Mouse (Mus musculus): ENCODE measurements around the gene Scaf8. TPM values are rescaled to one million over a fixed set of nuclear protein-coding genes. Genes with fewer than 3 reads are reported as not detected.
"Not testable (repeated sequence)": the region's sequence is repeated elsewhere in the genome, so short reads cannot be mapped to it uniquely, and the experiment has no call there.

The Scaf8 gene
- polyA plus RNA-seq, 1 experiment: 21.9 TPM

DNA sequence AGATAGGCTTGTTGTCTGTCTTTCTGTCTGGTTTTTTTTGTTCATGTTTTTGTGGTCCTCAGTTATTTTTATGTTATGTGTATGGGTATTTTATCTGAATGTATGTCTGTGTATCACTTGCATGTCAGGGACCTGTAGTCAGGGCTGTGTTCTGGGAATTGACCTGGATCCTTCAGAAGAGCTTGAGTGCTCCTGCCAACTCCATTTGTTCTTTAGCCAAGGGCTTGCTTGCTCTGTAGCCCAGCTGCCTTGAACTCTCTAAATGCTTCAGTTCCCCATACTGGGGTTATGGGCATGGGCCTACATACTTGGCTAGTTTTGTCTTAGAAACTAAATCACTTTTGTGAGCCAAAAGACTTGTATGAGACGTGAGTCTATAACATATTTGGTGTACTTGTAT lies 13.9 kb downstream of the Scaf8 start:
- WGBS: 76% methylated on average over 1 of the region's 1 CpGs
- Histone ChIP-seq H3K4me3 (ENCODE audit: insufficient read depth, low read depth, low read length) (no peak overlapping the region), H3K36me3 (ENCODE audit: control insufficient read depth, insufficient read depth, low read length) (no peaks in the 10 kb centered on the region), H3K27ac (ENCODE audit: insufficient read depth, low read depth, low read length) (no peak overlapping the region), H3K27me3 (replicated peaks; ENCODE audit: control insufficient read depth, insufficient read depth, low read length) (no peaks in the 10 kb centered on the region), H3K4me1 (ENCODE audit: control insufficient read depth, insufficient read depth, low read length) (no peaks in the 10 kb centered on the region)
- DNase-seq: no peak
- TF ChIP-seq POLR2A (IDR thresholded peaks at IDR 0.05; ENCODE audit: low read depth, low read length): no peak
- no peak for TF ChIP-seq CTCF (conservative IDR thresholded peaks at IDR 0.05; ENCODE audit: insufficient read depth, insufficient read length, low read depth, low read length)

- Histone ChIP-seq H3K4me3 (ENCODE audit: insufficient read depth, low read depth, low read length) (no peak overlapping the region), H3K4me1 (ENCODE audit: control insufficient read depth, insufficient read depth, low read length) (no peaks in the 10 kb centered on the region), H3K36me3 (ENCODE audit: control insufficient read depth, insufficient read depth, low read length) (no peaks in the 10 kb centered on the region), H3K27ac (ENCODE audit: insufficient read depth, low read depth, low read length) (no peak overlapping the region), H3K27me3 (replicated peaks; ENCODE audit: control insufficient read depth, insufficient read depth, low read length) (no peaks in the 10 kb centered on the region)
- DNase-seq: no peak
- 95% methylated on average over 3 of the region's 3 CpGs for WGBS
- TF ChIP-seq POLR2A (IDR thresholded peaks at IDR 0.05; ENCODE audit: low read depth, low read length): no peak
- TF ChIP-seq CTCF (conservative IDR thresholded peaks at IDR 0.05; ENCODE audit: insufficient read depth, insufficient read length, low read depth, low read length): no peak
Observed at GRCm38 (mm10) chr17:3129791-3130190, 15.0 kb downstream of the Scaf8 start.

DNA sequence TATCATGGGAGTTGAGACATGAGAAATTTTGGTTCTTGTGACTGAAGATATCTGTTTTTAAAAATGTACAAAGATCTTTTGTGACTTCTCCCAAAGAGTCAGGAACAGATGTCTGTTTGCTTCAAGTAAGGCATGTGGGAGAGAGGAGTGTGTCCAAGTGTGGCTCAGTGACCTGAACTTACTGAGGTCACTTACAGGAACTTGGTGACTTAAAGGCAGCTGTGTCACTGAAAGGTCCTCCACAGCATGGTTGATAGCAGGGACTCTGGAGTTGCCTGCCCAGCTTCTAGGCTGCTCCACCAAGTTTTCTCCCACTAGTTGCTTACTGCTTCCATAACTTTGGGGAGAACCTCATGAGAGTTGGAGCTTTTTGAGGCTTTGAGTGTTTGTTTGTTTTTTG lies 20.6 kb downstream of the Scaf8 start:
- no peaks in the 10 kb centered on the region for H3K27me3 ChIP-seq (replicated peaks; ENCODE audit: control insufficient read depth, insufficient read depth, low read length)
- no peak overlapping the region for H3K4me3 ChIP-seq (ENCODE audit: insufficient read depth, low read depth, low read length)
- peaks cover 11% of the 10 kb centered on the region for H3K4me1 ChIP-seq (ENCODE audit: control insufficient read depth, insufficient read depth, low read length)
- TF ChIP-seq CTCF (conservative IDR thresholded peaks at IDR 0.05; ENCODE audit: insufficient read depth, insufficient read length, low read depth, low read length): no peak
- no peak for TF ChIP-seq POLR2A (IDR thresholded peaks at IDR 0.05; ENCODE audit: low read depth, low read length)
- no peak for DNase-seq
- H3K27ac ChIP-seq (ENCODE audit: insufficient read depth, low read depth, low read length): no peak overlapping the region
- no peaks in the 10 kb centered on the region for H3K36me3 ChIP-seq (ENCODE audit: control insufficient read depth, insufficient read depth, low read length)

GRCm38 (mm10) chr17:3136127-3136526 lies 21.4 kb downstream of the Scaf8 start:
- DNase-seq: no peak
- TF ChIP-seq POLR2A (IDR thresholded peaks at IDR 0.05; ENCODE audit: low read depth, low read length) (no peak), CTCF (conservative IDR thresholded peaks at IDR 0.05; ENCODE audit: insufficient read depth, insufficient read length, low read depth, low read length) (no peak)
- H3K27me3 ChIP-seq (replicated peaks; ENCODE audit: control insufficient read depth, insufficient read depth, low read length): no peaks in the 10 kb centered on the region
- H3K4me1 ChIP-seq (ENCODE audit: control insufficient read depth, insufficient read depth, low read length): peaks cover 11% of the 10 kb centered on the region
- no peak overlapping the region for H3K27ac ChIP-seq (ENCODE audit: insufficient read depth, low read depth, low read length)
- no peaks in the 10 kb centered on the region for H3K36me3 ChIP-seq (ENCODE audit: control insufficient read depth, insufficient read depth, low read length)
- 75% methylated on average over 7 of the region's 7 CpGs for WGBS
- no peak overlapping the region for H3K4me3 ChIP-seq (ENCODE audit: insufficient read depth, low read depth, low read length)

DNA sequence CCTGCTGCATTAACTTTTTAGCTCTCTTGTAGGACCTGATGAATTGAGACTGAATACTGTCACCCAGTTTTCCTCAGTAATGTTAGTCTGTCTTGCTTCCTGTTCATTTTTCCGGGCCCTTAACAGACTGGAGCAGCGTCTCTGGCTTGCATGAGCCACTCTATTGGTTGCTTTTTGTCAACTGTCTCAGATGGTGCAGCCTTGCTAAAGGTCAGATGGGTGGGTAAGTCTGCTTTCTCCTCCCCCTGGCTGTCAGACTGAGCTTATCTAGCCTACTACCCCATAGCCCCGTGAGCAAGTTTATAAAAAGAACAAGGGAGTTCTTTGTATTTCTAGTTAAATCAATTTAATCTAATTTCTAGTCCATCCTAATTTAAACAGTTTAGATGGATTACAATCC lies 23.6 kb downstream of the Scaf8 start:
- no peaks in the 10 kb centered on the region for H3K27me3 ChIP-seq (replicated peaks; ENCODE audit: control insufficient read depth, insufficient read depth, low read length)
- TF ChIP-seq POLR2A (IDR thresholded peaks at IDR 0.05; ENCODE audit: low read depth, low read length): no peak
- H3K27ac ChIP-seq (ENCODE audit: insufficient read depth, low read depth, low read length): no peak overlapping the region
- WGBS: 19% methylated on average over 3 of the region's 3 CpGs
- H3K4me3 ChIP-seq (ENCODE audit: insufficient read depth, low read depth, low read length): no peak overlapping the region
- H3K4me1 ChIP-seq (ENCODE audit: control insufficient read depth, insufficient read depth, low read length): peaks cover 14% of the 10 kb centered on the region
- no peaks in the 10 kb centered on the region for H3K36me3 ChIP-seq (ENCODE audit: control insufficient read depth, insufficient read depth, low read length)
- peak; percentile 38 for DNase-seq

GRCm38 (mm10) chr17:3140100-3140499 lies 25.3 kb downstream of the Scaf8 start:
- Histone ChIP-seq H3K27ac (ENCODE audit: insufficient read depth, low read depth, low read length) (no peak overlapping the region), H3K4me3 (ENCODE audit: insufficient read depth, low read depth, low read length) (no peak overlapping the region), H3K27me3 (replicated peaks; ENCODE audit: control insufficient read depth, insufficient read depth, low read length) (no peaks in the 10 kb centered on the region), H3K36me3 (ENCODE audit: control insufficient read depth, insufficient read depth, low read length) (no peaks in the 10 kb centered on the region), H3K4me1 (ENCODE audit: control insufficient read depth, insufficient read depth, low read length) (peaks cover 14% of the 10 kb centered on the region)
- no peak for DNase-seq
- TF ChIP-seq POLR2A (IDR thresholded peaks at IDR 0.05; ENCODE audit: low read depth, low read length) (no peak), CTCF (conservative IDR thresholded peaks at IDR 0.05; ENCODE audit: insufficient read depth, insufficient read length, low read depth, low read length) (no peak)
- WGBS: 88% methylated on average over 1 of the region's 1 CpGs

- H3K4me3 ChIP-seq (ENCODE audit: insufficient read depth, low read depth, low read length): no peak overlapping the region
- TF ChIP-seq CTCF (conservative IDR thresholded peaks at IDR 0.05; ENCODE audit: insufficient read depth, insufficient read length, low read depth, low read length) (no peak), POLR2A (IDR thresholded peaks at IDR 0.05; ENCODE audit: low read depth, low read length) (no peak)
- H3K27ac ChIP-seq (ENCODE audit: insufficient read depth, low read depth, low read length): no peak overlapping the region
- DNase-seq: peak; percentile 35
- H3K27me3 ChIP-seq (replicated peaks; ENCODE audit: control insufficient read depth, insufficient read depth, low read length): no peaks in the 10 kb centered on the region
- peaks cover 6% of the 10 kb centered on the region for H3K4me1 ChIP-seq (ENCODE audit: control insufficient read depth, insufficient read depth, low read length)
- WGBS: 56% methylated on average over 1 of the region's 1 CpGs
- no peaks in the 10 kb centered on the region for H3K36me3 ChIP-seq (ENCODE audit: control insufficient read depth, insufficient read depth, low read length)
Observed at GRCm38 (mm10) chr17:3148853-3149252, 34.1 kb downstream of the Scaf8 start.

DNA sequence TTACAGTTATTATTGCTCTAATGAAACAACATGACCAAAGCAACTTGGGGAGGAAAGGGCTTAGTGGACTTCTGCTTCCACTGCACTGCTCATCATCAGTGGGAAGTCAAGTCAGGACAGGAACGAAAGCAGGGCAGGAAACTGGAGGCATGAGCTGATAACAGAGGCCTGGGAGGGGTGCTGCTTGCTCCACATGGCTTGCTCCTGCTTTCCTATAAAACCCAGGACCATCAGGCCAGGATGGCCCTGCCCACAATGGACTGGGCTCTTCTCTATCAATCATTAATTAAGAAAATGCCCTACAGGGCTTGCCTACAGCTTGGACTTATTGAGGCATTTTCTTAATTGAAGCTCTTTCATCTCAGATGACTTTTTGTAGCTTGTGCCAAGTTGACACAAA lies 34.8 kb downstream of the Scaf8 start:
- no peaks in the 10 kb centered on the region for H3K27me3 ChIP-seq (replicated peaks; ENCODE audit: control insufficient read depth, insufficient read depth, low read length)
- H3K4me1 ChIP-seq (ENCODE audit: control insufficient read depth, insufficient read depth, low read length): peaks cover 6% of the 10 kb centered on the region
- no peak overlapping the region for H3K4me3 ChIP-seq (ENCODE audit: insufficient read depth, low read depth, low read length)
- H3K36me3 ChIP-seq (ENCODE audit: control insufficient read depth, insufficient read depth, low read length): no peaks in the 10 kb centered on the region; the same call in 1 of the 2 replicates
- no peak for TF ChIP-seq POLR2A (IDR thresholded peaks at IDR 0.05; ENCODE audit: low read depth, low read length)
- TF ChIP-seq CTCF (conservative IDR thresholded peaks at IDR 0.05; ENCODE audit: insufficient read depth, insufficient read length, low read depth, low read length): no peak
- H3K27ac ChIP-seq (ENCODE audit: insufficient read depth, low read depth, low read length): no peak overlapping the region
- WGBS: 20% methylated on average over 1 of the region's 1 CpGs
- DNase-seq: peak; percentile 72

- H3K4me3 ChIP-seq (ENCODE audit: insufficient read depth, low read depth, low read length); H3K4me1 ChIP-seq (ENCODE audit: control insufficient read depth, insufficient read depth, low read length); H3K36me3 ChIP-seq (ENCODE audit: control insufficient read depth, insufficient read depth, low read length); H3K27me3 ChIP-seq (replicated peaks; ENCODE audit: control insufficient read depth, insufficient read depth, low read length); H3K27ac ChIP-seq (ENCODE audit: insufficient read depth, low read depth, low read length): not testable (repeated sequence)
- DNase-seq: peak; percentile 64
- WGBS: 32% methylated on average over 1 of the region's 1 CpGs
Observed at GRCm38 (mm10) chr17:3150701-3151100, 35.9 kb downstream of the Scaf8 start.
